Mouse (Mus musculus): Measurements from ENCODE around the gene B830017H08Rik.

DNA sequence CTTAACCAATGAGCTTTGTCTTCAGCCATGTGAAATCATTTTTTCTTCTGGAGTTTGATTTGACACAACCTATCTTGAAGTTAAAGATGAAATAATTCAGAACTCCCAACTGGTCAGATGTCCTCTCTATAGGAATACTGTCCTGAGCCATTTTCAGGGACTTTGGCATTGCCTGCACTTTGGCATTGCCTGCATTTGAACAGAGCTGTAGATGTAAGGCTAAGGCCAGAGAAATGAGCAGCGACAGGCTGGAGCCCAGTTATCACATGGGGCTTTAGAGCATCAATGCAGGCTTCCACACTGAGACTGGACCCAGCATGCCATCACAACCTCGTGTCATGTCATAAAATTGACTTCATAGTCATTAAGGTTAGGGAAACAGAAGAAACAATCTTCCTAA is 20.3 kb downstream of the B830017H08Rik start:
- TF ChIP-seq CTCF (IDR thresholded peaks at IDR 0.05; ENCODE audit: low read depth) (no peak), EP300 (optimal IDR thresholded peaks at IDR 0.05) (no peak)

All from stomach, postnatal 0 days (tissue).